Mouse (Mus musculus): ENCODE data around the gene Nxph1.

DNA sequence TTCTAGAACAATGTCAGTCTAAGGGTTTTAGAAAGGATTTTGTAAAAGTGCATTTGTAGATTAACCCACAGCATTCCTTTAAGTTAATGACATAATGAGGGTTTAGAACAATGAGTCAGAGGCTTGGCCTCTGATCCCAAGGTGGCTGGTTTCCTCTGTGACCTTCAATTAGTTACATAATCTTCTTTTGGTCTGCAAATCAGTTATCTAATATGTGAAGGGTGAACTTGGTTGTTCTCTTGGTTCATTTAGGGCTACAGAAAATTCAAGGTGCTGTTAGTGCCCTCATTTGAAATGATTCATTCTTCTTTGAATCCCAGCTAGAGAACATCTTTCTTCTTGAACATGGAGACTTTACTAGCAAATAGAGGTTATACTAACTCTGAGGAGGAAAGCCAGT lies 199.7 kb downstream of the Nxph1 start:
- TF ChIP-seq CTCF (IDR thresholded peaks at IDR 0.05): no peak
- no peak for TF ChIP-seq EP300 (IDR thresholded peaks at IDR 0.05)
